ENCODE assay signal across 14 mouse cellular contexts in genomic region chr2:173719115-173719514, GRCm38 (mm10). TPM values are rescaled to one million over a fixed set of nuclear protein-coding genes. Genes with fewer than 3 reads are reported as not detected.
"Had no signal": no experiment of that assay in that cellular context is flagged by ENCODE, and none has a peak within 500 bp of the region (broad histone marks: within the 10 kb centered on the region; RNA-seq: fewer than 3 reads in every experiment).

Gene 1700010B08Rik (plus strand): TSS chr2:173719415.

RNA-seq across cellular contexts. Expression of gene 1700010B08Rik, which starts in this region (rescaled TPM):
- polyA plus RNA-seq: neural tube, embryonic 11.5 days; neural tube, embryonic 12.5 days; neural tube, embryonic 13.5 days; neural tube, embryonic 14.5 days; neural tube, embryonic 15.5 days; small intestine, adult 2 months; spleen, adult 2 months; stomach, embryonic 14.5 days; stomach, embryonic 15.5 days; stomach, embryonic 16.5 days; stomach, postnatal 0 days; thymus, adult 2 months; thymus, postnatal 0 days; urinary bladder, adult 2 months had no signal
